Mouse (Mus musculus) heart, embryonic 16.5 days (tissue): Measurements from ENCODE around the gene Olfr464. TPM values are rescaled to one million over a fixed set of nuclear protein-coding genes. Genes with fewer than 3 reads are reported as not detected.
"Not testable (repeated sequence)": the region's sequence is repeated elsewhere in the genome, so short reads cannot be mapped to it uniquely, and the experiment has no call there.

Source experiments
- ATAC-seq: fragments of 200-750 bp; cut with Nextera tagmentation; replicated peaks from 2 replicates; pipeline ENCODE4 v1.8.0; 2017; ENCODE audit warnings: moderate number of reproducible peaks; ENCODE audit not compliant: insufficient read depth, low FRiP score; ENCODE audit errors: extremely low read depth
- H3K27ac ChIP-seq: fragments of 300-500 bp; sonication (generic); 2 replicates; pipeline ENCODE4 v1.5.1; 2014; ENCODE audit warnings: mild to moderate bottlenecking, low read length, control low read depth, moderate library complexity
- H3K27me3 ChIP-seq: fragments of 300-500 bp; sonication (generic); 2 replicates; pipeline ENCODE4 v1.6.1; 2014; ENCODE audit warnings: low read length, mixed read lengths; ENCODE audit not compliant: control insufficient read depth, insufficient read depth
- H3K36me3 ChIP-seq: fragments of 300-500 bp; sonication (generic); 2 replicates; pipeline ENCODE4 v1.6.1; 2014; ENCODE audit not compliant: control insufficient read depth, insufficient read depth
- H3K4me1 ChIP-seq: fragments of 300-500 bp; sonication (generic); 2 replicates; pipeline ENCODE4 v1.6.1; 2014; ENCODE audit warnings: low read length, mixed read lengths; ENCODE audit not compliant: control insufficient read depth, insufficient read depth
- H3K4me2 ChIP-seq: fragments of 300-500 bp; sonication (generic); 2 replicates; pipeline ENCODE4 v1.6.1; 2014; ENCODE audit warnings: low read depth, mild to moderate bottlenecking, control low read depth, low read length
- H3K4me3 ChIP-seq: fragments of 300-500 bp; sonication (generic); 2 replicates; pipeline ENCODE4 v1.5.1; 2014; ENCODE audit warnings: mild to moderate bottlenecking, control low read depth, low read length
- H3K9ac ChIP-seq: fragments of 300-500 bp; sonication (generic); 2 replicates; pipeline ENCODE4 v1.6.1; 2014; ENCODE audit warnings: low read length, control low read depth
- H3K9me3 ChIP-seq: fragments of 300-500 bp; sonication (generic); replicated peaks from 2 replicates; pipeline ENCODE4 v1.6.1; 2016; ENCODE audit warnings: low read length; ENCODE audit not compliant: control insufficient read depth
- WGBS: fragments of 180-500 bp; shearing (Covaris S2); extraction: QIAGEN DNeasy Blood & Tissue Kit; methylation state at CpG from one replicate; pipeline ENCODE4 v1.1.7; 2014; 5-methylcytosine and 5-hydroxymethylcytosine counted together
- polyA plus RNA-seq: library from polyadenylated mRNA; unstranded; fragments of >200 nt; fragmentation: Nextera tagmentation; extraction: Ambion mirVana; gene quantifications from 2 replicates; pipeline ENCODE4 v1.2.1, GENCODE M21; 2015

Olfr464 gene
- polyA plus RNA-seq, 1 experiment from 2014 or later: not detected

DNA sequence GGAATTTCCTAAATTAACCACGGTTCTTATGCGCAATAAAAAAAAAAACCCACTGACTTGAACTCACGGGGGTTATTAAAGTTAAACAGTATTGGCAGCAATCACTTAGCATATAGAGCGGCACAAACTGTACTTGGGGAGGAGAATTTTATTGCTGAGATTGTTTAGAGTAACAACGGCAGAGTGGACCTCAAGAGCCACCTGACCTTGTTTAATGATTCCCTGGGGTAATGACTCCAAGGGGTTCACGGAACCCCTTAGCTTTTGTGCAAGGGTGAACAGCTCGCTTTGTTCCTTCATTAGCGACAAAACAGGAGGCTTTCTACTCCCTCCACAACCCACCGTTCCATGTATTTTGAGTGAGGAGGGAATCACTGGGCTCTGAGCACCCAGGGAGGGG lies 40.9 kb downstream of the Olfr464 start:
- no peak for ATAC-seq
- 85% methylated on average over 9 of the region's 9 CpGs for WGBS
- Histone ChIP-seq H3K36me3 (no peaks in the 10 kb centered on the region), H3K27me3 (no peaks in the 10 kb centered on the region), H3K4me2 (no peak overlapping the region), H3K4me3 (no peak overlapping the region), H3K4me1 (no peaks in the 10 kb centered on the region), H3K27ac (no peak overlapping the region), H3K9ac (no peak overlapping the region), H3K9me3 (no peaks in the 10 kb centered on the region)

DNA sequence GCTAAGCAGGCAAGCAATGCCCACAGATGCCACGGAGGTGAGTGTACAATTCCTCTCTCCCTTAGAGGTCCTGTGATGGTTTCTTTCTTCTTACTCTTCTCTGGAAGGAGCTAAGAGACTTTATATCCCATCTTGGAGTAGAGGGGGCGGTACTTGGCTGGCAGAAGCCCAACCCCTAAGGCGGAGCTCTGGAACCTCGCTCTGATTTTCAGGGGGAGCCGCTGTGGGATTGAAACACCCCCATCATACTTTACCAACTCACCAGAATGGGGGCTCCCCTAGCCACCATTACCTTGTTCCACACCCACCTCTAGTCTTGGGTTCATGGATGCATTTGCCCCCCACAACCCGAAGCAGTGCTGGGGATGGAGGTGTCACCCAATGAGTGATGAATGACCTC lies 45.3 kb downstream of the Olfr464 start, which contains the start of gene Epx:
Gene Epx (minus strand): TSS at position 101 of the 400 bp plus-strand sequence.
- Histone ChIP-seq H3K4me2 (no peak within 1 kb of the TSS), H3K27ac (no peak within 1 kb of the TSS), H3K9me3 (no peaks in the 10 kb centered on the region), H3K36me3 (no peaks in the 10 kb centered on the region), H3K27me3 (peaks cover 3% of the 10 kb centered on the region), H3K4me3 (no peak within 1 kb of the TSS), H3K9ac (no peak within 1 kb of the TSS), H3K4me1 (no peaks in the 10 kb centered on the region)
- WGBS: 80% methylated on average over 6 of the region's 6 CpGs
- ATAC-seq: no peak

DNA sequence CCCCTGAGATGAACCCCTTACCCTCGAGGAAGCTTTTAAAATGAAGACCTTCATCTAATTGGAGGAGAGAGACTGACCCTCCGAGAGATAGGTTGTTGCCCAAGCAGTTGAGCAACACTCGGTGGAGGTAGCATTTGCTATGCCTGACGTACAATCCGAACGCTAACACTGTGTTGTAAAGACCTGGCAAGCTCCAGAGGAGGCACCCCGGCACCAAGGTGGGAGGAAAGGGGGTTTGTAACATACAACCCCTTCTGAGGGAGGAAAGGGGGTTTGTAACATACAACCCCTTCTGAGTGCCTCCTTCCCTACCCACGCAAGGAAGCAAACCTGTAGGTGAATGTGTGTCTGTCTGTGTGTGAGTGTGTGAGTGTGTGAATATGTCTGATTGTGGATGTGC lies 49.0 kb downstream of the Olfr464 start:
- 33% methylated on average over 8 of the region's 8 CpGs for WGBS
- H3K27ac ChIP-seq: no peak overlapping the region
- H3K4me2 ChIP-seq: no peak overlapping the region
- H3K4me3 ChIP-seq: no peak overlapping the region
- H3K4me1 ChIP-seq: no peaks in the 10 kb centered on the region
- no peaks in the 10 kb centered on the region for H3K36me3 ChIP-seq
- H3K9me3 ChIP-seq: no peaks in the 10 kb centered on the region
- no peak overlapping the region for H3K9ac ChIP-seq
- H3K27me3 ChIP-seq: peaks cover 3% of the 10 kb centered on the region
- no peak for ATAC-seq

DNA sequence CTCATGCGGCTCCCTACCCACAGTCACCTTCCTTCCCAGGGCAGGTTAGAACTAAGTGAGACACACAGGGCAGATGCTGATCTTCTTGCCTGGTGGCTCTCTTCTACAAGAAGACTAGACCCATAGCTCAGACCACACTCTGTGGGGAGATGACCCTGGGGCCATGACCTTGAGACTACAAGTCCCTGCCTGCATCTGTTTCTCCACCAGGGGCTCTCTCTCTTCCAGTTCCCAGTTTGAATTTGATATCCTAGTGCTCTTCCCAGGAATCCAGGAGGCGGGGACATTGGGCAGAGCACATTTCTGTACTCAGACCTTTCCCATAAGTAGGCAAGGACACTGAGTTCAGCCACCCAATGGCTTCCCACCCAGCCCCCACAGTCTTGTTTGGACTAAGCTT lies 50.7 kb downstream of the Olfr464 start:
- no peaks in the 10 kb centered on the region for H3K9me3 ChIP-seq
- no peak overlapping the region for H3K27ac ChIP-seq
- no peak overlapping the region for H3K9ac ChIP-seq
- WGBS: 83% methylated on average over 2 of the region's 2 CpGs
- H3K36me3 ChIP-seq: no peaks in the 10 kb centered on the region
- H3K4me1 ChIP-seq: no peaks in the 10 kb centered on the region
- peaks cover 3% of the 10 kb centered on the region for H3K27me3 ChIP-seq
- ATAC-seq: no peak
- H3K4me2 ChIP-seq: no peak overlapping the region
- no peak overlapping the region for H3K4me3 ChIP-seq

DNA sequence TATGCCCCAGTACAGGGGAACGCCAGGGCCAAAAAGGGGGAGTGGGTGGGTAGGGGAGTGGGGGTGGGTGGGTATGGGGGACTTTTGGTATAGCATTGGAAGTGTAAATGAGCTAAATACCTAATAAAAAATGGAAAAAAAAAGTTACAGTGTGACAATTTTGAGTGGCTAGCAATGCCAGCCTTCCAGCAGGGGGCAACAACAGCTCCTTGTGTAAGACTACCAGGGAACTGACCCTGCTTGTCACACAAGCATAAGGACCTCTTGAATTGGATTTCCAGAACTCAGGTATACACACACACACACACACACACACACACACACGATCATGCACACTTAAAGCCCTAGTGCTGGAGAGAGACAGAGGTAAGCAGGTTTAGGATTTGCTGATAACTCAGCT lies 53.9 kb downstream of the Olfr464 start:
- not testable (repeated sequence) for ATAC-seq, H3K9ac ChIP-seq

More for the DNA sequence above, 53.9 kb downstream of the Olfr464 start:
- H3K4me1 ChIP-seq, H3K27me3 ChIP-seq, H3K4me3 ChIP-seq, H3K4me2 ChIP-seq, H3K27ac ChIP-seq, H3K9me3 ChIP-seq, H3K36me3 ChIP-seq: not testable (repeated sequence)
- WGBS: 79% methylated on average over 1 of the region's 2 CpGs

Other genes with a start within 250 kb of the Olfr464 start
- gene Supt4a, start 183.4 kb downstream of the Olfr464 start, polyA plus RNA-seq: 100 and 111 TPM in 2 replicates
- gene Tspoap1, start 160.4 kb downstream of the Olfr464 start, polyA plus RNA-seq: 1.1 and 1.2 TPM in 2 replicates
- gene Mpo, start 127.4 kb downstream of the Olfr464 start, polyA plus RNA-seq: 1.0 and 2.9 TPM in 2 replicates
- 0.92 and 1.1 TPM in 2 replicates for gene Lpo, start 92.7 kb downstream of the Olfr464 start, polyA plus RNA-seq
- 7.3 and 7.7 TPM in 2 replicates for gene Mks1, start 67.8 kb downstream of the Olfr464 start, polyA plus RNA-seq
- 0.30 and 0.45 TPM in 2 replicates for gene Epx, start 45.4 kb downstream of the Olfr464 start, polyA plus RNA-seq
- not detected in 2 replicates for gene Olfr462, start 28.7 kb downstream of the Olfr464 start, polyA plus RNA-seq
- not detected in 2 replicates for gene Olfr463, start 23.6 kb downstream of the Olfr464 start, polyA plus RNA-seq
- gene Dynll2, start 66.6 kb upstream of the Olfr464 start, polyA plus RNA-seq: 23.5 and 25.6 TPM in 2 replicates
- gene Srsf1, start 126.4 kb upstream of the Olfr464 start, polyA plus RNA-seq: 158 and 185 TPM in 2 replicates
- gene Vezf1, start 147.3 kb upstream of the Olfr464 start, polyA plus RNA-seq: 22.3 and 24.3 TPM in 2 replicates
- gene Cuedc1, start 177.1 kb upstream of the Olfr464 start, polyA plus RNA-seq: 15.2 and 17.6 TPM in 2 replicates